Mouse (Mus musculus) mesoderm, embryonic 11.5 days (tissue): ENCODE results near the gene Vsnl1.

Experiments
- DNase-seq: peaks from one replicate; pipeline ENCODE4 v3.0.0-alpha.2; 2012; ENCODE audit warnings: low read depth, low spot score

The Vsnl1 gene

DNA sequence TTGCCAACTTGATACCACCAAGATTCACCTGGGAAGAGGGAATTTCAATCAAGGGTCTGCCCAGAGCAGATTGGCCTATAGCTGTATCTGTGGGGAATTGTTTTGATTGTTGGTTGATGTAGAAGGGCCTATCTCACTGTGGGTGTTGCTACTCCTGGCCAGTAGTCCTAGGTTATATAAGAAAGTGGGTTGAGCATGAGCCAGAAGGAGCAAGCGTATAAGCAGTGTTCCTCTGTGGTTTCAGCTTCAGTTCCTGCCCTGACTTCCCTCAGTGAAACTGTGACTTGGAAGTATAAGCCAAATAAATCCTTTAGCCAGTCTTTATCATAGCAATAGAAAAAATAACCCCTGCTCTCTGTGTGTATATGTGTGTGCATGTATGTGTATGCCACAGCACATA lies 51.7 kb downstream of the Vsnl1 start:
- DNase-seq, result no peak

DNA sequence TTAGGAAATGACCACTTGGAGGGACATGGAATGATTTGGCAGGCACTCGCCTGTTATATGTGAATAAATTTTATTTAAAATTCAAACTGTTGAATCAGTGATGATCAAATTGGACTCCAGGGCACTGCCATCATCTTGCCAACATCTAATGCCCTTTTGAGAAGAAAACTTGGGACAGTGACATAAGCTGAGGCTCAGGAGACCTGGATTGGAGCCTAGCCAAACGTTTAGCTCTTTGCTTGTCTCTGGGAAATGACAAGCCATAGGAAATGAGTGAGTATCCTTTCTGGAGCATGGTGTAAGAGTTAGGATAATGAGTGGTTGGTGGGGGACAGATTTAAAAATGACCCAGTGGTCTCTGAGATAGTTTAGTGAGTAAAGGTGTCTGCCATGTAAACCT lies 57.0 kb downstream of the Vsnl1 start:
- DNase-seq, result no peak

DNA sequence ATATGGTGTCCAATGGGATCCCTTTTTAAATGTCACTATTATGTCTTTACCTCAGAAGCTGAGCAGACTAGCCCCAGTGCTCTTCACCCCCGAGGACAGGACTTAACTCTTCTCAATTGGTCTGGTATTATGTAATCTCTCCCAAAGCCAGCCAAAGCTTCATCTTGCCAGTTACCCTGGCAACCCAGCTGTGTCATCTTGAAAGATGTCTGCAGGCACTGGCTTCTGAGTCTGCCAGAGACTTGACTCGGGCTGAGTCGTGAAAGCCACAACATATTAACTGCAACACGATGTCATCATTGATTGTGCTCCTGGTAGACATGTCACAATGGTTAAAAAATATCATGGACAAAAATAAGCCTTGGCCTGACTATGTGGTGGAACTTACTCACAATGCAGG lies 66.4 kb downstream of the Vsnl1 start:
- DNase-seq, result no peak

DNA sequence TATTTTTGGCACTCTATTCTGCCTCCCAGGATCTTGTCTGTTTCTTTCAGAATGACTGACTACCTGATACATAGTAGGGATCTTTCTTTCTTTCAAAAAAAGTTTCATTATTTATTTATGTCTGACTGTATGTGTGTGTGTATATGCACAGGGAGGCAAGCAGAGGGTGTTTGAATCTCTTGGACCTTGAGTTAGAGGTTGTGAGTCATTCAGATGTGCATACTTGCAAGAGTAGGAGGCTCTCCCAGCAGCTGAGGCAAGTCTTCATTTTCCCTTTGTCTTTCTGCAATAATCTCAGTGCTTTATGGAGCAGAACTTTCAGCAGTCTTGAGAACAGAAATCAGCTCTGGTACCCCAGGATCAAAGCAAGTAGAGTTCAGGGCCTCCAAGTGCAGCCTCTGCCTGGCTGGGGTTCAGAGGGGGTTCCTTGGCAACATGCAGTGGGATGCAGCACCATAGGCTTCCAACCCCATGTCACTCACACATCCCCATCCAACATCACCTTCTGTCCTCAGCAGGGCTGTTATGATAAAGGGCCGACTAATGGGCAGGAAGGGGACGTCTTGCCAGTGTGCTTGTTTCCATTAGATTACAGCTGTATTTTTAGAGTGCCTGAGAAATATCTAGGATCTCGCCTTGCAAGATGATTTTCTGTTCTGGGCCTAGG lies 69.2 kb downstream of the Vsnl1 start:
- DNase-seq, result no peak

DNA sequence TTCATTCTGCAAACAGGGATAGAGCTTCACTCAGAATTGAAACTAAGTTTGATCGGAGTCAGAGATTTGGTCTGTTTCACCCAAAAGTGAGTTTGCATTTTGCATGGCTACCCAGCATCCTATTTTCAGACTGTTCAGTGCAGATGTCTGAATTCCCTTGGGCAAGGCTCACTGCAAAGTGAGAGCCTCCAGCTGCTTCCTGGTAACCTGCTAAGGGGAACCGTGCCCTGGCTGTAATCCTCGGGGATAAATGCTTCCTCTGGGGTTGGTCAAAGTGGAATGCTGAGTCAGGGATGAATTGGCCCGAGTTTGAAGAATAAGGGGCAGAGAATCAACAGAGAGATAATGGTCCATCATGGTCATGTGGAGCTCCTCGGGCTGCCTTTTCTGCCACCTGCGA lies 71.5 kb downstream of the Vsnl1 start:
- DNase-seq, result no peak

DNA sequence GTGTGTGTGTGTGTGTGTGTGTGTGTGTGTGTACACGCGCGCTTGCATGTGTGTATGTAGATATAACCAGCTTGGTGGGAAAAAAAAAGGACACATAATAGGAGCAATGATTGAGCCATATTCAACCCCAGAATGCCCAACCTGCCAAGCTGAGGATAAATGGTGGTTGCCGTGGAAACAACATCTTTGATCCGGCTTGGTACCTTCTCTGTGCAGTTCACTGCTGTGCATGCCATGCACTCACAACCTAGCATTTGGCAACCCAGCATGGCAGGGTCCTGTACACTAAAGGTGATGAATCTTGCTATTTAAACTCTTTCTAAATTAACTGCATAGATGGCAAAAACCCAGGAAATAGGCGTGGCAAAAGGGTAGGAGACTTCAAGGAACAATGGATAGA lies 74.0 kb downstream of the Vsnl1 start:
- DNase-seq, result no peak

DNA sequence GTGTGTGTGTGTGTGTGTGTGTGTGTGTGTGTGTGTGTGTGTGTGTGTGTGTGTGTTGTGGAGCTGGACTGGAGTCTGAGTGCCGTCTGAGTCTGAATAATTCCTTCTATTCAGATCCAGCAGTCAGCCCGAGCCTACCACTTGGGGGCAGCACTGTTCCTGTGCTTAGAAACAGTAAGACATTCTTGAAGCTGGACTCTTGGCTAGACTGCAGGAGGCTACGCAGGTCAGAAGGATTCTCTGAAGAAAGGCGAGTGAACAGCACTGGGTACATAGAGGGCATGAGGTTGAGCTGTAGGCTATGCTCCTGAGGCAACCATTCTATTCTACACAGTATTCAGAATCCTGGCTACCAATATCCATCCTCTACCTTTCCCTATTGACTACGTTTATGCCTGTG lies 85.5 kb downstream of the Vsnl1 start:
- peak; percentile 84 for DNase-seq

DNA sequence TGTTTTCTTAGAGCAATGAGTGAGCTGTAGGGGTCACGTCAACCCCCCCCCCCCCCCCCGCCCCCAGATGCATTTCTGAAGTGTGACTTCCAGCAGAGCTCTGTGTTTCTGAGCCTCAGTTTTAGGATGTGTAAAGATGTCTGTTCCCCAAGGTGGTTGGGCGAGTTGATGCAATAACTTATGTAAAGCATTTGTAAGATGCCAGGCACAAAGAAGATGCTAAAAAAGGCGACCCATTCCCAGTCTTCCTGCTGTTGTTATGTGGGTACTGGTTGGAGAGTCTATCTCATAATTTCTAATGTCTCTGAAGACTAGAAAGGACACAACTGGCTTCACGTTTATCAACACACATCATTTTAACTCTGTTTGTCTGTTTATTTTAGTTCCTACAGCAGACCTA lies 86.5 kb downstream of the Vsnl1 start:
- DNase-seq, result no peak

DNA sequence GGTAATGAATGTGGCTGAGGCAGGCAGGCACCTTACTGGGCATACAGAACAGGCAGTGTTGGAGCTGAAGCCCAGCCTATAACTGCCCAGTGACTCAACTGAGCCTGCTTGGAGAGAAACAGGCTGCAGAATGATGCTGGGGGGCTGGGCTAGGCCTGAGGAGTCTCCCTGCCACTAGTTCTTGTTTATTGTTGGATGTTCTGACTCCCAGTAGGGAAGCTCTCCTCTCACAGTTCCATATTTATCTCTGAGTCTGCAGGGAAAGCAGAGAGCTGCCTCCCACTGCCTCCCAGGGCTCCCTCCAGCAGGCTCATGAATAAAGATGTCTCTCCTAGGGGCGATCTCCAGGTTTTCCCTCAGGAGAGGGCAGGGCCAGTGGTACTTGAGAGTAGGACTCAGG lies 88.0 kb downstream of the Vsnl1 start:
- no peak for DNase-seq

DNA sequence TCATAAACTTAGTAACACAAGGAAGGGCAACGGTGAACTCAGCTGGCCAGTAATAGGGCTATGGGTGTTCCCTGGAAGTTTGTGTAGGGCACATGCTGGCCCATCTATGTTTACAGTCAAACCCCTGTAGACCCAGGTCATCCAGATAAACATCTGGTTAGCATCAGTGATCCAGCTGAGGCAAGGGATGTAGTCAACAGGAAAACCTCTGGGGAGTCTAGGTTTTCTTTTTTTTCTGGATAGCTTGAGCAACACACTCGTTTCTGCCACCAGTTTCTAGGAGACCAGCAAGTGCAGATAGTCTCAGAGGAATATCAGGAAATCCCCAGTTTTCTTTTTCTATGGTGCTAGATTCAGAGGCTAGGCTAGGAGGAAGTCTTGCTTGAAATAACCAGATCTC lies 90.5 kb downstream of the Vsnl1 start:
- DNase-seq, result no peak

DNA sequence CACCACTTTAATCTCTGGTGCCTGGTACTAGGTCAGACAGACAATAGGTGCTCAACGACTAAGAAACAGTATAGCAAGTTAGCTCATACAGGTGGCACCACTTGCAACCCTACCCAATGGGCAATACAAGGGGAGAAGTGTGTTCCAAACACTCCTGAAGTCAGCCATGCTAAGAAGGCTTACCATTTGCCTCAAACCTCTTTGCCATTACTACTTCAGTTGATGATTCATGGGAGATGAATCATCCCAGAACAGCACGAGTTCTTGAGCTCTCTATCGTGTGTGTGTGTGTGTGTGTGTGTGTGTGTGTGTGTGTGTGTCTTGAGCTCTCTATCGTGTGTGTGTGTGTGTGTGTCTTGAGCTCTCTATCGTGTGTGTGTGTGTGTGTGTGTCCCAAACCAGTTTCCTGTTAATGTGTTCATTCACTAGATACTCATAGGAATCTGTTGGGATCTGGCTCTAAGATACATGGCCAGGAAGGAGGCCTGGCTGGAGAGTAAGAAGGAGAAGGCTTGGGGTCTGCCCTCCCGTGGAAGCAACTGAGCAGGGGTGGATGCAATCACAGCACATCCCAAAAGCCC lies 94.3 kb downstream of the Vsnl1 start:
- DNase-seq, result no peak

DNA sequence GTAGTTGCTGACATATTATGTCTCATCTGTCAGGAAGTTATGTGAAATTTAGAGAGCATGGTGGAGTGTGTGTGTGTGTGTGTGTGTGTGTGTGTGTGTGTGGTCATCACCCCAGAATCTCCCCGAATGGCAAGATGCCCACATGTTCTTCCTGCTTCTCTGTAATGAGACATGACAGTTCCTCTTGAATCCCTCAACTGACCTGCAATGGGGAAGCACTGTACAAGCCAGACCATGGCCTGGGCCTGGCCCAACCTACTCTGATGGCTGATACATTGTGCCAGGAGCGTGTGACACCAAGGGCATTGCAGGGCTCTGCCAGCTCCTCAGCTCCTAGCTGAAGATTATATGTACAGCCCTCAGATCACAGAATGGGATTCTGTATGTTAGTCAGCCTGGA lies 98.2 kb downstream of the Vsnl1 start:
- DNase-seq, result no peak

DNA sequence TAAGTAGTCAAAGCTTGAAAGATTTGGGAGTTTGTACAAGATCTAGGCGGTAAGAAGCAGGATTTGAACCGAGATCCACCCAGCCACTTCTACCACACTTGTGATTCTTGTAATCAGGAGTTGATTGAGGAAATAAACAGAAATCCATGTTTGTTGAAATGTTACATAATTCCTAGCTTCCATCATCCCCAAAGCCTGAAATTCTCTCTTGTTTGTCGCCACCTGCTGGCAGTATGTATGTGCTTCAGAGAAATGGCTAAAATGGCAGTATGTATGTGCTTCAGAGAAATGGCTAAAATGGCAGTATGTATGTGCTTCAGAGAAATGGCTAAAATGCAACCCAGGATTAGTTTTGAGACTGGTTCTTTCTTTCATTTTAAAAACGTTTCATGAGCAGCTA lies 99.6 kb downstream of the Vsnl1 start:
- DNase-seq, result peak; percentile 61

DNA sequence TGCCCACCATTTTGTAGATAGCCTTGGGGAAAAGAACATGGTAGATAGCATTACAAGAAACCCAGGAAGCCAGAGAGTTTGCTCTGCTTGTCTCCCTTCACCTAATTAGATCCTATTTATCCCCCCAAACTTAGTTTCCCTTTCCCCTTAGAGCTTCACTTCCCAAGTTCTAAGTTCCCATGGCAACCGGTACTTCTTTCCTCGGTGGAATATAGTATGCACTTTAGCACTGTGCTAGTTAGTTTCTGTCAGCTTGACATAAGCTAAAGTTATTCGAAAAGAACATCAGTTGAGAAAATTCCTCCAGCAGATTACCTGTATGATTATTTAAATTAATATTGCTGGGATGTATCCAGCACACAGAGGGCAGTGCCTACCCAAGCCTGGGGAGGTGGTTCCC lies 109.9 kb downstream of the Vsnl1 start:
- no peak for DNase-seq

DNA sequence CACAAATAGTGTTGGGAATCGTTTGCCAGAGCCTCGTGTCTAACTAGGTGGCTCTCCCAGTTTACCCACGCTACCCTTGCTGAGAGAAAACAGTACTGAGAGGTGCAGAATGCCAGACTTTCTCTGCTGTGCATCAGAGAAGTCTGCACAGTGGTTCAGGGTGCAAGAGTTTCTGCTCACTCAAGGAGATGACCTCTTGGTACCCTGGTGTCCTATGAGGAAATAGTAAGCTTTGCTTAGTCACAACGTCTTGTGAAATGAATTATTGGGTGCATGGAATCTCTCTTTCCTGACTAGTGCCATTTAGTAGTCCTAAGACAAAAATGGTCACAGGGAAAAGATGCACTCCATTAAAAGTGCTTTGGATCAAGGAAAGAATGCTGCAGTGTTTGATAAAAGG lies 111.9 kb downstream of the Vsnl1 start:
- no peak for DNase-seq

DNA sequence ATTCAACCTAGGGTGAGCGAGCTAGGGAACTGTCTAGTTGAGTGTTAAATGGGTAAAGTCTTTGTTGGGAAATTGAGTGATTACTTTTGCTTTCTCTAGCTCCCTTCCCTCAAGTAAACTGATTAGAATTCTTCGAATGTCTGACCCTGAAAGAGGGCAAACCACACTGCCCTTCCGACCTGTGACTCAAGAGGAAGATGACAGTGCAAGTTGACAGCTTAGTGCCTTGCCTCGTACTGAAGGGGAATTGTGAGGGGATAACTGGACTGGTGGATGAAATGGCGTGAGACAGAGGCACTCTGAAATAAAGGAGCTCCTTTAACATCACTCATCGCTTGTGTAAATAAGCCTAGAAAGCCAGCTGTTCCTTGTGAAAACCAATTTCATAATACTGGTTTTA lies 118.7 kb downstream of the Vsnl1 start:
- peak; percentile 4 for DNase-seq

DNA sequence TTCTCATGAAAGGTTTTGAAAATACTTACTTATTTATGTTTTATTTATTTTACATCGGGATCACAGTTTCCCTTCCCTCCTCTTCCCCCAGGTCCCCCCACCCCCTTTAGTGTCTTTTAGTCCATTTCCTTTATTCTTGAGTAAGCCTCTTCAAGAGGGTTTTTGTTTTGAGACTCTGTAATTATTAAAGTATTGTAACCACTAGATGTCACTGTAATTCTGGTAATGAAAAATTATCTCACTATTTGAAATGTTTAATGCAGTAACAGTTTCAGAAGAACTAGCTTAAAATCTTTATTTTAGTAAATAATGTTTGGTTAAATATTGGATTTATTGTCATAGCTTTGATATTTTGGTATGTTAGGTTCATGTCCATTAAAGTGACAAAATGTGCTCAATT lies 122.6 kb downstream of the Vsnl1 start:
- DNase-seq, result no peak

DNA sequence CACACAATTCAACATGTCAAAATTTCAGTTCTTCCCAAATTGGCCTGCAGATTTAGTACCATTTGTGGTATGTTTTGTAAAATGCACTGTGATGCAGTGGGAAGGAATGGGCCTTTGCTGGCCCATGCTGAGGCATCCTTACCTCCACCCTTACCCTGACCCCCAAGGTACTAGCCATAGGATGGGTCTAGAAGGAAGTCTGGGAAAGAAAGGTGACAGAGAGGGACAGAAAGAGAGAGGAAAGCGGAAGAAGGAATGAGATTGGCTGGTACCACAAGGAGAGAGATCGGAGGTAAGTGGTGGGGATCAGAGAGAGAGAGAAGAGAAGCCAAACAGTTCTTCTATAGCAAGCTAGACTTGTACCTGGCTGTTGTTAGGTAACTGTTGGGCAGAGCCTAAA lies 125.3 kb downstream of the Vsnl1 start:
- DNase-seq, result no peak

DNA sequence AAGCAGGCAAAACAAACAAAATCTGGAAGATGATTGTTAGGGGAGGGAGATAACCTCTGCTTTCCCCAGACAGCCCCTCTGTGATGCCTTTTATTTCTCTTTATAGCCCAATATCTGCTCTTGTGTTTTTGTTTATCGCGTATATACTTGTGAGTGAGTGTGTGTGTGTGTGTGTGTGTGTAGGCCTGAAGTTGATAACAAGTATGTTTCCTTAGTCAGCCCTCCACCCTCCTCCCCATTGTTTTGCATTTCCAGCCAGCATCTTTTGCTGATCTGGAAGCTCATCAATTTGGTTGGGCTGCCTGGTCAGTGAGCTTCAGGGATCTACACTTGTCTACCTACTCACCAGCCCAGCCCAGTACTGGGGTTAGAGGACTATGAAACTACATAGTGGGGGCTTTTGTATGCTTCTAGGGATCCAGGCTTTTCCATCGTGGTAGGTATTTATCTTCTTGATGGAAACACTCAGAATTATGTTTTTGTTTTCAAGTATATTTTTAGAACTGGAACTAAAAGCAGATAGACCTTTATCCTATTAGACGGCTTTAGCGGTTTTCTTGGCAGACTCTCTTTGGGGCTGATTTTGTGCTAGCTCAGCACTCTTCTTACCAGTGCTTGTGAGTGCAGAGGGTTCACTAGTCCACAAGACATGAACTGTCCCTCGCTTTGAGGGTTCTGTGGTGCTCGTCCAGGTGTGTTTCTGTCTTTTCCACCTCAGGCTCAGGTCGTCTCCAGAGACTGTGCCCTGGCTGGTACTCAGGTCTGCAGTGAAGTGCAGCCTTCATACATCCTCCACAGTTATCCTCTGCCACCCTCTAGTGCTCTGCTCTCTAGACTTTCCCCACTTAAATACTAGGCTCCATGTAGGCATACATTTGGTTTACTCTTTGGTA lies 129.4 kb downstream of the Vsnl1 start:
- DNase-seq, result no peak

DNA sequence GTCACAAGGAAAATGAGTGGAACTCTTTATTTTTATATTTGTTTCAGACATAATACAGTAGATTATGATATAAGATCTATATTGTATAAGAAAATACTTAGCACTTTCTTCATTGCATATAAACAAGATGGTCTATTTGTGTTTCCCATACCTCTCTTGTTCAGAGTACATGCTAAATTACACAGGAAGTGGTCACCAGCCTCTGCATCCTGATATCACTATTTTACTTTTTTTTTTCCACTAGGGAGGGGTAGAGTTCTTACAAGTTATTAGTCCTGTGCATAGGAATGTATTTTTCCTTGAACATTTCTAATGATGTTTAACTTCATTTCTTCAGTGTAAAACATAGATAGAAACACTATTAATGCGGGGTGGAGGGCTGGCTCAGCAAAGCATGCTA lies 135.6 kb downstream of the Vsnl1 start:
- no peak for DNase-seq

DNA sequence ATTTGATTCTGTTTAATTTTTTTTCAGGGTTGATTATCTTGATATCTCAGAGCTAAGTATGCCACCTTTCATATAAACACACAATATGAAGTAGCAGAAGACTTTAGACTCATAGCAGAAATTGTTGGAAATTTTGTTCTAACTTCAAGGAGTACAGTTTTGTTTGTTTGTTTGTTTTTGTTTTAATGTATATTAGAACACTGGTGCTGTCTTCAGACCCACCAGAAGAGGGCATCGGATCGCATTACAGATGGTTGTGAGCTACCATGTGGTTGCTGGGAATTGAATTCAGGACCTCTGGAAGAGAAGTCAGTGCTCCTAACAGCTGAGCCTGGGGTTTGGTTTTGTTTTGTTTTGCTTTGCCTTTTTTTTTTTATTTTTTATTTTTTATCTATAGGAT lies 150.0 kb downstream of the Vsnl1 start:
- DNase-seq, result no peak

DNA sequence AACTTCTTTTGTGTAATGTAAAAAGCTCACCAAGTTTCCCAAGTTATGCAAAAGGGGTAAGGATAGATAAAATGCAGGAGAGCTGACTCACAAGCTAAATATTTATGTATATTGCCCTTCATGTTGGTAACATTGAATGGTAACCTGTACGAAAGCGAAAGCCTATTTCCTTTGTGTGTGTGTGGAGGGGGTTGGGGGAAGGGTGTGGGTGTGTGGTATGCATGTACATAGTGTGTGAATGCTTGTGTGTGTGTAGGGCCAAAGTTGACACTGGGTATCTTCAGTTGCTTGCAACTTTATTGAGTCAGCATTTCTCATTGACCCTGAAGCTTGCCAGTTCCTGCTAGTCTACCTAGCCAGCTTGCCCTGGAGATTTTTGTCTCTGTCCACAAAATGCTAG lies 154.8 kb downstream of the Vsnl1 start:
- DNase-seq, result no peak

DNA sequence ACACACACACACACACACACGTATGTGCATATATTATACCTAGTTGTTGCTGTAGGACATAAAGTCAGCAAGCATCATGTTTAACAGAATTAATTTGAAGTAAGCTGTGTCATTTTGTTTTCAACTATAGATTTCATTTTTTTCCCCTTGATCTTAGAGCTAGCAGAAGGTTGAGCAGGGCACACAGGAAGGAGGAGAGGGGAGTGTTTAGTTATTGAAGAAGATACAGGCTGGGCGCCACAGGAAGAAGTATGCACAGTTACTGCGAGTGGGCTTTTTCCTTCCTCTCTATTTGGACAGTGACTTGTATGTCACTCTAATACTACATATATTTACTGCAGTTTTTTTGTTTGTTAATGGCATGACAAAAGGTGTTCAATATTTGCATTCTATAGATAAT lies 156.5 kb downstream of the Vsnl1 start:
- no peak for DNase-seq
